Mouse (Mus musculus): ENCODE measurements around the gene Npb. TPM values are rescaled to one million over a fixed set of nuclear protein-coding genes. Genes with fewer than 3 reads are reported as not detected.

The Npb gene
- polyA plus RNA-seq, 1 experiment from 2014 or later: 3.6 TPM

DNA sequence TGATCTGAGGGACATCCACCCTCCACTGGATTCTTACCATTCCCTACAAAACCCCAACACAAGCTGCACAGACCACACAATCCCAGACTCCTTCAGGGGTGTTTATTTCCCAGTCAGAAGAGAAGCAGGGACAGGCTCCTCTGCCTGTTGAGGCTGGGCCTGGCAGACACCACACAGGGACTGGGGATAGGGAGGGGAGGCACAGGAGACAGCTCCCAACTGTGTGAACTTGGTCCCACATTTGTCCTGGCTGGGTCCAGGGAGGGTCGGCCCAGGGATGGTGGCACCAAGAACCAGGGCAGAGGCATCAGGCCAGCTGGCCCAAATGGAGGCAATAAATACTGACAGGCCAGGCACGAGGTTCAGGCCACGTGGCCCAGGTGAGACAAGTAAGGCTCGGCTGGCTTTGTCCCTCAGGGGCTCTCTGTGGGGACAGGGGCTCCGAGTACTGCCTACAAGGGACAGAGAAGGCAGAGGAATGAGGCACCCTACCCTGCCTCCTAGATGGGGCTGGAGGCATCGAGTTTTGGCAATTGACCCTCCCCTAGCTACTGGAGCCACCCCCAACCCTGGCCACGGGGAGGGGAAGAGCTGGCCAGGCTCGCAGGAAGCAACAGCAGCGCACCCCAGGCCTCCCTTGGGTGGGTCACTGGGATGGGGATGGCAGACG is 30.1 kb upstream of the Npb start:
- Histone ChIP-seq H3K4me1 (replicated peaks; ENCODE audit: control insufficient read depth, insufficient read depth, low read length) (peaks cover 40% of the 10 kb centered on the region), H3K27ac (ENCODE audit: low read depth, low read length) (peak overlapping the region; percentile 20; the same call in 1 of the 2 replicates)
- WGBS: 86% methylated on average over 10 of the region's 10 CpGs

GRCm38 (mm10) chr11:120578694-120579243 is 29.5 kb upstream of the Npb start:
- no peak overlapping the region for H3K9ac ChIP-seq (ENCODE audit: low read depth, low read length)
- H3K4me2 ChIP-seq: no peak overlapping the region
- no peak overlapping the region; the same call in 1 of the 2 replicates for H3K27ac ChIP-seq (ENCODE audit: low read depth, low read length)
- ATAC-seq (replicated peaks; ENCODE audit: low FRiP score) (no peak), DNase-seq (ENCODE audit: low spot score) (no peak)
- WGBS: 75% methylated on average over 11 of the region's 11 CpGs
- H3K9me3 ChIP-seq (ENCODE audit: control insufficient read depth, low read length): peaks cover 1% of the 10 kb centered on the region
- H3K27me3 ChIP-seq (replicated peaks; ENCODE audit: control insufficient read depth, insufficient read depth, low read length): no peaks in the 10 kb centered on the region
- H3K4me1 ChIP-seq (replicated peaks; ENCODE audit: control insufficient read depth, insufficient read depth, low read length): peaks cover 40% of the 10 kb centered on the region
- peaks cover 31% of the 10 kb centered on the region for H3K36me3 ChIP-seq (ENCODE audit: control insufficient read depth, insufficient read depth, low read length)
- H3K4me3 ChIP-seq (ENCODE audit: low read depth, low read length): no peak overlapping the region; the same call in 1 of the 2 replicates

More for the DNA sequence above, 30.1 kb upstream of the Npb start:
- H3K27me3 ChIP-seq (replicated peaks; ENCODE audit: control insufficient read depth, insufficient read depth, low read length): no peaks in the 10 kb centered on the region
- no peak overlapping the region for H3K9ac ChIP-seq (ENCODE audit: low read depth, low read length)
- no peak for DNase-seq (ENCODE audit: low spot score)
- ATAC-seq (replicated peaks; ENCODE audit: low FRiP score): no peak
- no peak overlapping the region for H3K4me3 ChIP-seq (ENCODE audit: low read depth, low read length)
- H3K9me3 ChIP-seq (ENCODE audit: control insufficient read depth, low read length): no peaks in the 10 kb centered on the region
- H3K36me3 ChIP-seq (ENCODE audit: control insufficient read depth, insufficient read depth, low read length): peaks cover 29% of the 10 kb centered on the region
- no peak overlapping the region for H3K4me2 ChIP-seq

- DNase-seq (ENCODE audit: low spot score): peak; percentile 84
- ATAC-seq (replicated peaks; ENCODE audit: low FRiP score): no peak
- H3K4me3 ChIP-seq (ENCODE audit: low read depth, low read length): peak overlapping the region; percentile 98
- peaks cover 36% of the 10 kb centered on the region for H3K36me3 ChIP-seq (ENCODE audit: control insufficient read depth, insufficient read depth, low read length)
- H3K4me2 ChIP-seq: peak overlapping the region; percentile 94
- H3K9me3 ChIP-seq (ENCODE audit: control insufficient read depth, low read length): peaks cover 4% of the 10 kb centered on the region
- 59% methylated on average over 15 of the region's 15 CpGs for WGBS
- H3K27ac ChIP-seq (ENCODE audit: low read depth, low read length): no peak overlapping the region; the same call in 1 of the 2 replicates
- peaks cover 35% of the 10 kb centered on the region for H3K4me1 ChIP-seq (replicated peaks; ENCODE audit: control insufficient read depth, insufficient read depth, low read length)
- H3K27me3 ChIP-seq (replicated peaks; ENCODE audit: control insufficient read depth, insufficient read depth, low read length): no peaks in the 10 kb centered on the region
- H3K9ac ChIP-seq (ENCODE audit: low read depth, low read length): peak overlapping the region; percentile 96
Observed at GRCm38 (mm10) chr11:120579316-120580107, 28.8 kb upstream of the Npb start.

DNA sequence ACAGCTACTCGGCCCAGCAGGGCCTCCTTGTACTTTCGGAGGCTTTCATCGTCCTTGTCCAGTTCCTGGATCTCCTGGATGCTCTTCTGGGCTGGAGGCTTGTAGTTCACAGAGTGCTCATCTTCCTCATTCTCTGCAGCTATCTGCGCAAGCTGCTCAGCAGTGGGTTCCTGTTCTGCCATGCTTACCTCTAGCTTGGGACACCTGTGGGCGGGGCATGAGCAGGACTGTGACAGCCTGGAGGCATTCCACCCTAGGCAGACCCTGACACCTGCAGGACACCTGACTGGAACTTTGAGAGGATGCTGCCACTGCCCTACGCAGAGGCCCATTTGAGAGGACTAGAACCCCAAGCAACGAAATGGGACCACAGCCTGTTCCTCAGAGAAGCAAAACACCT is 28.1 kb upstream of the Npb start:
- DNase-seq (ENCODE audit: low spot score): no peak

GRCm38 (mm10) chr11:120580871-120581331 is 27.4 kb upstream of the Npb start:
- ATAC-seq (replicated peaks; ENCODE audit: low FRiP score) (peak; percentile 59; the same call in 1 of the 2 replicates), DNase-seq (ENCODE audit: low spot score) (peak; percentile 52)
- peaks cover 4% of the 10 kb centered on the region for H3K9me3 ChIP-seq (ENCODE audit: control insufficient read depth, low read length)
- peak overlapping the region; percentile 95 for H3K27ac ChIP-seq (ENCODE audit: low read depth, low read length)
- H3K4me1 ChIP-seq (replicated peaks; ENCODE audit: control insufficient read depth, insufficient read depth, low read length): peaks cover 29% of the 10 kb centered on the region
- peaks cover 46% of the 10 kb centered on the region for H3K36me3 ChIP-seq (ENCODE audit: control insufficient read depth, insufficient read depth, low read length)
- 0% methylated on average over 38 of the region's 44 CpGs for WGBS
- peak overlapping the region; percentile 98 for H3K4me3 ChIP-seq (ENCODE audit: low read depth, low read length)
- H3K4me2 ChIP-seq: peak overlapping the region; percentile 94
- peak overlapping the region; percentile 96 for H3K9ac ChIP-seq (ENCODE audit: low read depth, low read length)
- no peaks in the 10 kb centered on the region for H3K27me3 ChIP-seq (replicated peaks; ENCODE audit: control insufficient read depth, insufficient read depth, low read length)

More for the DNA sequence above, 28.1 kb upstream of the Npb start:
- peaks cover 4% of the 10 kb centered on the region for H3K9me3 ChIP-seq (ENCODE audit: control insufficient read depth, low read length)
- no peaks in the 10 kb centered on the region for H3K27me3 ChIP-seq (replicated peaks; ENCODE audit: control insufficient read depth, insufficient read depth, low read length)
- peak overlapping the region; percentile 95 for H3K27ac ChIP-seq (ENCODE audit: low read depth, low read length)
- H3K4me3 ChIP-seq (ENCODE audit: low read depth, low read length): peak overlapping the region; percentile 98
- peaks cover 29% of the 10 kb centered on the region for H3K4me1 ChIP-seq (replicated peaks; ENCODE audit: control insufficient read depth, insufficient read depth, low read length)
- WGBS: 49% methylated on average over 7 of the region's 7 CpGs
- H3K36me3 ChIP-seq (ENCODE audit: control insufficient read depth, insufficient read depth, low read length): peaks cover 40% of the 10 kb centered on the region
- ATAC-seq (replicated peaks; ENCODE audit: low FRiP score): no peak
- peak overlapping the region; percentile 96 for H3K9ac ChIP-seq (ENCODE audit: low read depth, low read length)
- H3K4me2 ChIP-seq: peak overlapping the region; percentile 94

DNA sequence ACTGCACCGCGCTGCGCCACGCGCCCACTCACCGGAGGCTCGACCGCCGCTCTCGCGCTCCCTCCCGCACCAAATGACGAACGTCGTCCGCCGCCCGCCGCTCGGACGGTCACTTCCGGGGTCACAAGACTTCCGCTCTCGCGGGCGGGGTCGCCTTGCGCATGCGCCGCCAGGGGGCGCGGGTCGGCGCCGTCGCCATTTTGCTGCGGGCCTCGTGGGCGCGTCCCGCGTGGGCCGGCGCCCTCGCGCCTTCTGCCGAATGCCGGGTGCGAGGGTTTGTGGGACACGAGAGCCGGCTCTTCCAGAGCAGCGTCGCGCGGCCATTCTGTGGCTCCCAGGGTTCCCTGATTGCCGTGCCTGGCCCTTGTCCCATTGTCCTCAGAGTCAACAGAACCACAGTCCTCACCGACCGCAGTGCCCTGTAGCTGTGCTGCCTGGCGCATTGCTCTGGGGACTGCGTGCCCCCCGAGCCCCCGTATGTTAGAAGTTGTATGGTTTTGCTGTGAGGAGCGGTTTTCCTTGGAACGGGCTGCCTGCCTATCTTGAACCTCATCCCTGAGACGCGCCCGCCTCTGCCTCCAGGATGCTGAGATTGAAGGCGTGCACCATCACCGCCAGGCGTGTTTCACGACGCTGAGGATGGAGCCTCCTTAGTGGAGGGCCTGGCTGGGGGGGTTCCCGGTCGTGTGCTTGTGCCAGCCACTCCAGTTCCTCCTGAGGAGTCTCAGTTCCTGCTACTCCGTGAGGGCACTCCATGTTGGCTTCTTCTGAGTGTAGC is 26.6 kb upstream of the Npb start, which contains the start of gene Arhgdia:
TSS of gene Arhgdia (minus strand) at position 135 of the 778 bp plus-strand sequence.
- peaks cover 54% of the 10 kb centered on the region for H3K36me3 ChIP-seq (ENCODE audit: control insufficient read depth, insufficient read depth, low read length)
- H3K4me3 ChIP-seq (ENCODE audit: low read depth, low read length): peak within 1 kb of the TSS; percentile 98
- DNase-seq (ENCODE audit: low spot score) (peak; percentile 87), ATAC-seq (replicated peaks; ENCODE audit: low FRiP score) (peak; percentile 60)
- H3K4me1 ChIP-seq (replicated peaks; ENCODE audit: control insufficient read depth, insufficient read depth, low read length): peaks cover 29% of the 10 kb centered on the region
- H3K27me3 ChIP-seq (replicated peaks; ENCODE audit: control insufficient read depth, insufficient read depth, low read length): no peaks in the 10 kb centered on the region
- peak within 1 kb of the TSS; percentile 95 for H3K27ac ChIP-seq (ENCODE audit: low read depth, low read length)
- peaks cover 4% of the 10 kb centered on the region for H3K9me3 ChIP-seq (ENCODE audit: control insufficient read depth, low read length)
- WGBS: 3% methylated on average over 75 of the region's 75 CpGs
- H3K9ac ChIP-seq (ENCODE audit: low read depth, low read length): peak within 1 kb of the TSS; percentile 96
- peak within 1 kb of the TSS; percentile 94 for H3K4me2 ChIP-seq

- Histone ChIP-seq H3K27ac (ENCODE audit: low read depth, low read length) (peak overlapping the region; percentile 95), H3K4me2 (peak overlapping the region; percentile 94), H3K36me3 (ENCODE audit: control insufficient read depth, insufficient read depth, low read length) (peaks cover 56% of the 10 kb centered on the region), H3K9me3 (ENCODE audit: control insufficient read depth, low read length) (peaks cover 4% of the 10 kb centered on the region), H3K4me3 (ENCODE audit: low read depth, low read length) (peak overlapping the region; percentile 98), H3K9ac (ENCODE audit: low read depth, low read length) (peak overlapping the region; percentile 96), H3K4me1 (replicated peaks; ENCODE audit: control insufficient read depth, insufficient read depth, low read length) (peaks cover 25% of the 10 kb centered on the region), H3K27me3 (replicated peaks; ENCODE audit: control insufficient read depth, insufficient read depth, low read length) (no peaks in the 10 kb centered on the region)
- no peak for DNase-seq (ENCODE audit: low spot score)
- WGBS: 66% methylated on average over 8 of the region's 8 CpGs
- no peak for ATAC-seq (replicated peaks; ENCODE audit: low FRiP score)
Observed at GRCm38 (mm10) chr11:120582268-120582981, 25.9 kb upstream of the Npb start.

Data from liver, embryonic 11.5 days (tissue).